Mouse (Mus musculus) spleen, adult 10 weeks (tissue): ENCODE measurements around the gene Ppp1r21. TPM values are rescaled to one million over a fixed set of nuclear protein-coding genes. Genes with fewer than 3 reads are reported as not detected.

Experiments
- polyA plus RNA-seq: library from polyadenylated mRNA; stranded (reverse); fragments of 350-450 nt; fragmentation: Illumina TruSeq; extraction: RNeasy Lipid Tissue Mini Kit (QIAGEN cat#74804); gene quantifications from one replicate; pipeline ENCODE4 v1.2.3, GENCODE M21; 2015; ENCODE audit warnings: low replicate concordance; ENCODE audit not compliant: insufficient read depth

Ppp1r21 gene
- 54.0 TPM for polyA plus RNA-seq

GRCm38 (mm10) chr17:88529519-88530235 is at the start of gene Ppp1r21:
Gene Ppp1r21, plus strand, starts transcription at chr17:88530118.

GRCm38 (mm10) chr17:88597222-88598055 is 67.5 kb downstream of the Ppp1r21 start, which contains the start of gene Ston1:
Gene Ston1, plus strand, starts transcription at chr17:88597684.

Other genes starting within 250 kb of the Ppp1r21 start
- 34.0 TPM for gene Foxn2, start 89.4 kb upstream of the Ppp1r21 start, polyA plus RNA-seq
- 14.8 TPM for gene Ston1, start 67.6 kb downstream of the Ppp1r21 start, polyA plus RNA-seq
- gene Gtf2a1l, start 138.5 kb downstream of the Ppp1r21 start, polyA plus RNA-seq = not detected